Mouse (Mus musculus): Measurements from ENCODE around the gene Rbm38. TPM values are rescaled to one million over a fixed set of nuclear protein-coding genes. Genes with fewer than 3 reads are reported as not detected.

The Rbm38 gene
- total RNA-seq, 2 experiments from 2014 or later: 3.4 to 3.9 TPM

DNA sequence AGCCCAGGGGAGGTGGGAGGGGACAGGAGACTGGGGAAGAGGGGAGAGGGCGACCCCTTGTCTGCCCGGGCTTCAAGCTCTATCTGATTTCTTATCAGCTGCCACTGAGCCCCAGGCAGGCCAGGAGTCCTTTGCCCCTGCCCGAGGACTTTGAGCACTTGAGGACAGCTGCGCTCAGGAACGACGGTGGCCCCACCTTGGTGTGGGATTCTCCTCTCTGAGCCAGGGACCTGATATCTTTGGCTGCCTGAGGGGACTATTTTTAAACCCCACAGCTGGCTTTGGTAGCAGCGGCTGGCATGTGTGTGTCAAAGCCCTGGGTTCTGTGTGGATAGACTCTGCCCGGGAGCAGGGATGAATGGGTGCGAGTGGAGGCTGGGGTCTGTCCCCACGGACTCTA is 37.3 kb downstream of the Rbm38 start:
- DNase-seq (ENCODE audit: low spot score in 2 of 2): no peak

- DNase-seq (ENCODE audit: low spot score in 2 of 2): no peak
These were observed 38.0 kb downstream of the Rbm38 start for GRCm38 (mm10) chr2:173058263-173058662.

GRCm38 (mm10) chr2:173060450-173060849 is 40.2 kb downstream of the Rbm38 start:
- DNase-seq (ENCODE audit: low spot score in 2 of 2): no peak

DNA sequence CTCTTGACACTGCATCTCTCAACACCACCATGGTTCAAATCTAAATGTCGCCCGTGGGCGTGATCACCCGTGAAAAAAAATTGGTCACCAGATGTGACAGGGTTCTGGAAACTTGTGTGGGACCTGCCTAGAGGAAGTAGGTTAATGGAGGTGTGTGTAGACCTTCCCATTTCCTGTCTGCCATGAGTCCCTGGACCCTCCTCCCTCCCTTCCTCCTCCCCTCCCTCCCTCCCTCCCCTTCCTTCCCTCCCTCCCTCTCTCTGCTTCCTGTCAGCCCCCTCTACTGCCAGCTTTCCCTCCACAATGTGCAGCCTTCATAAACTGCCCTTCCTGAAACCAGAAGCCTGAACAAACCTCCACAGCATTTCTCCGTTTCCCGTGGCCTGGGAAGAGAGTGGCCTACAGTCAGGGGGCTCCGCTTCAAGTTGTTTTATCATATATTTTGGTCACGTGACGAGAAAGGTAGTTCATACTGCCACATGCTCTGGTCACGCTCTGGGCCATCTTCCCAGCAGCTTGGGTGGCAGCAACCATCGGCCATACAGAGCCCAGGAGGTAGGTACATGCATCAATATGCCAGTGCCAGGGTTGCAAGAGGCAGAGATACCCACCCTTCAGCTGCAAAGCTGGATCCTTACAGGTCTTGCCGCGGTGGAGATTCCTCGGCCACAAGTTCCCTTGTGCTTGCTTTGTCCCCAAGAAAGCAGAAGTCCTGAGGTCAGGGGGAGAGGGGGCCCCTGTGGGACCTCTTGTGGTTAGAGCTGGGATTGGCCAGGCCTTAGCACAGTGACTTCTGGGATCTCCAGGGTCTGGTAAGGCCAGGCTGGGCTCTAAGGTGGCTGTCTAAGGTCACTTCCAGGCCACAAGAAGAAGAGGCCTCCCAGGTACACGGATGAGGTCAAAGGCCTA is 41.4 kb downstream of the Rbm38 start:
- no peak for DNase-seq (ENCODE audit: low spot score in 2 of 2)

DNA sequence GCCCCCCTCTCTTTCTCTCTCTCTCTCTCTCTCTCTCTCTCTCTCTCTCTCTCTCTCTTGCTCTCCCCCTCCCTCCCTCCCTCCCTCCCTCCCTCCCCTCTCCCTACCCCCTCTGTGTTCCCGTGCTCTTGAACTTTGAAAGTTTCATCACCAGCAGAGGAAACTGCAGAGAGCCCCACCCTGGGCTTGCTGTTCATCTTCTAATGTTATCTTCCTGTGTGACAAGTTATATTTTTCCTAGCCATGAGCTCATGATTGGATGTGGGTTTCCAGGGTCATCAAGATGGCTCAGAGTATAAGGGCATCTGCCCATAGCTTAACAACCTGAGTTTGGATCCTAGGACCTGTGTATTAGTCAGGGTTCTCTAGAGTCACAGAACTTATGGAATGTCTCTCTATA is 42.9 kb downstream of the Rbm38 start:
- DNase-seq (ENCODE audit: low spot score in 2 of 2): no peak

GRCm38 (mm10) chr2:173064864-173065263 is 44.6 kb downstream of the Rbm38 start:
- no peak for DNase-seq (ENCODE audit: low spot score in 2 of 2)

GRCm38 (mm10) chr2:173072948-173073347 is 52.6 kb downstream of the Rbm38 start:
- DNase-seq (ENCODE audit: low spot score in 2 of 2): no peak

DNA sequence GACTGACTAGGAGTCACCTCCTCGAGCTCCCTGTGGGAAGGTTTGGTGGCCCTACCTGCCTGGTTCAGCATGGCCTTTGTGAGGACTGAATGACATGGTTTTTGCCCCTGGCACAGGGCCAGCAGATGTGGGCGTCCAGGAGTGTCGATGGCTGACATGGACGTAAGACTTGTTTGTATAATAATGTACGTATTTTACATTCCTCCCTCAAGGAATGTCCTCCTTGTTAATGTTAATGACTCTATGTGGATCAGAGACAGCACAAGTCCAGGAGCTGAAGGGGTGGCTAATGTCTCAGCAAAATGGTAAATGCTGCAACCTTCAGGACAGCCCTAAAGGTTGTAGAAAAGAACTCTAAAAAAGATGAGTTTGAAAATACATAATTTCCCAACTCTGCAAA is 53.4 kb downstream of the Rbm38 start:
- DNase-seq (ENCODE audit: low spot score in 2 of 2): no peak

- DNase-seq (ENCODE audit: low spot score in 2 of 2): no peak
These were observed 56.6 kb downstream of the Rbm38 start for GRCm38 (mm10) chr2:173076921-173077320.

DNA sequence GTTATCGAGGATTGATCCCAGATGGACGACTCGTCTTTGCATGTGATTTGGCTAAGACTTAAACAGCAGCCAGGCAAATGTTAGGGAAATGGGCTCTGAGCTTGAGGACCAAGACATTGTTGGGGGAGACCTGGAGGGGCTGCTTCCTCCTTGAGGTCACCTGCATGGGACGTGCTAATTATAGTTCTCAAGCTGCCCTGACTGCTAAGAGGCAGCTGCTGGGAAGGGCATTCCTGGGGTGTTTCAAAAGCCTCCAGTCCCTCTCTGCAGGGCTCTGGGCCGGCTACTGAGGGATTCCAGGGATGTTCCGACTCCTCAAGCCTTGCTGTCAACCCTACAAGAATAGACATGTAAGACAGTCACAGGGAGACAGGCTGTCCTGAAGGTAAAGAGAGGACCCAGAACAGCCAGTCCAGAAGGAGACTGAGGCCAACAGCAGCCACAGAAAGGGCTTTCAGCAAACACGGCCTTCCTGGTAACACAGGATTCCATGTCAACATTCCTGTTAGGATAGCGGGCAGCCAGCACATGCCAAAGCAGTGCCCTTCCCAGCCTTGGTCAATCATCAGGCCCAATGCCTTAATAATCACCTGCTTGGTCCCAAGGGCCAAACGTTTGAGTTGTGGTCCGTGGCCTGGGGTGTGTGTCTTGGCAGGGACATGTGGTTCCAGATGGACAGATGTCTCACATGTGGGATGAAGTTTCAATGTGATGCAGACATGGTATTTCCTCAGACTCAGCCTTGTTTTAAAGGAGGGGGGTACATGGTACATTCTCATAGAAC is 59.7 kb downstream of the Rbm38 start:
- DNase-seq (ENCODE audit: low spot score in 2 of 2): no peak

- peak; percentile 64 to 78 for DNase-seq (ENCODE audit: low spot score in 2 of 2)
These were observed 60.5 kb downstream of the Rbm38 start for GRCm38 (mm10) chr2:173080785-173081241.

- no peak for DNase-seq (ENCODE audit: low spot score in 2 of 2)
These were observed 62.4 kb downstream of the Rbm38 start for GRCm38 (mm10) chr2:173082706-173083105.

DNA sequence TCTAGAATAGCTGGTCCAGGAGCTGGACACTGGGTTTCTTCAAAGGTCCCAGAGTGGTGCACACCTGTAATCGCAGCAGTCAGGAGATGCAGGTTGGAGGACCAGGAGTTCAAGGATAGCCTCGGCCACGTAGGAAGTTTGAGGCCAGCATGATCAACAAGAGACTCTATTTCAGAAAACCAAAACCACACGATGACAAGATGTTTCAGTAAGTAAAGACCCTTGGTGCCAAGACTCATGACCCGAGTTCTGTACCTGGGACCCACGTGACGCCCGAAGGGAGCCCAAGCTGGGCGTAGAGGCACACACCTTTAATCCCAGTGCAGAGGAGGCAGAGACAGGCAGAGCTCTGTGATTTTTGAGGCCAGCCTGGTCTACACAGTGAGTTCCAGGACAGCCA is 62.8 kb downstream of the Rbm38 start:
- no peak for DNase-seq (ENCODE audit: low spot score in 2 of 2)

GRCm38 (mm10) chr2:173083712-173084475 is 63.6 kb downstream of the Rbm38 start:
- no peak for DNase-seq (ENCODE audit: low spot score in 2 of 2)

Other genes with a start within 250 kb of the Rbm38 start
- 10 to 100 TPM; 12.8 to 13.9 TPM for gene Bmp7, start 80.2 kb upstream of the Rbm38 start, total RNA-seq (2021)
- under 1 TPM; 0.23 to 0.28 TPM for gene Spo11, start 42.8 kb upstream of the Rbm38 start, total RNA-seq (2021)
- 10 to 100 TPM; 55.2 to 61.0 TPM for gene Rae1, start 20.4 kb upstream of the Rbm38 start, total RNA-seq (2021)
- not detected for gene Ctcfl, start 99.0 kb downstream of the Rbm38 start, total RNA-seq (2021)
- not detected for gene Pck1, start 132.6 kb downstream of the Rbm38 start, total RNA-seq (2021)
- gene Zbp1, start 198.4 kb downstream of the Rbm38 start, total RNA-seq (2021): not detected